Mouse (Mus musculus): Measurements from ENCODE around the gene Tut7. TPM values are rescaled to one million over a fixed set of nuclear protein-coding genes. Genes with fewer than 3 reads are reported as not detected.

The Tut7 gene
- polyA plus RNA-seq, 1 experiment from 2014 or later = 39.0 TPM

Other genes starting within 250 kb of the Tut7 start
- gene Agtpbp1, start 237.9 kb downstream of the Tut7 start, polyA plus RNA-seq (2016; fragmentation: Nextera tagmentation; extraction: Ambion mirVana) = 12.6 and 13.6 TPM in 2 replicates
- gene Naa35, start 237.9 kb downstream of the Tut7 start, polyA plus RNA-seq (2016; fragmentation: Nextera tagmentation; extraction: Ambion mirVana) = 116 and 117 TPM in 2 replicates
- 142 and 154 TPM in 2 replicates for gene Golm1, start 147.3 kb downstream of the Tut7 start, polyA plus RNA-seq (2016; fragmentation: Nextera tagmentation; extraction: Ambion mirVana)
- gene 4921517D22Rik, start 129.0 kb downstream of the Tut7 start, polyA plus RNA-seq (2016; fragmentation: Nextera tagmentation; extraction: Ambion mirVana) = not detected in 2 replicates
- gene Spata31d1a, start 112.8 kb downstream of the Tut7 start, polyA plus RNA-seq (2016; fragmentation: Nextera tagmentation; extraction: Ambion mirVana) = 0.04 and 0.05 TPM in 2 replicates
- 0.04 TPM in 1 of 2 replicates, not detected in the other for gene Spata31d1b, start 110.9 kb downstream of the Tut7 start, polyA plus RNA-seq (2016; fragmentation: Nextera tagmentation; extraction: Ambion mirVana)
- gene Spata31d1d, start 91.4 kb downstream of the Tut7 start, polyA plus RNA-seq (2016; fragmentation: Nextera tagmentation; extraction: Ambion mirVana) = not detected in 2 replicates
- gene 1700014D04Rik, start 76.4 kb downstream of the Tut7 start, polyA plus RNA-seq (2016; fragmentation: Nextera tagmentation; extraction: Ambion mirVana) = not detected in 2 replicates
- gene Isca1, start 53.3 kb downstream of the Tut7 start, polyA plus RNA-seq (2016; fragmentation: Nextera tagmentation; extraction: Ambion mirVana) = 93.3 and 93.8 TPM in 2 replicates
- gene Gm49354, start 40.9 kb downstream of the Tut7 start, polyA plus RNA-seq (2016; fragmentation: Nextera tagmentation; extraction: Ambion mirVana) = not detected in 2 replicates

All from forebrain, embryonic 10.5 days (tissue).